Mouse (Mus musculus): ENCODE measurements at regions not wholly inside any gene's neighbourhood (a gene's known extent, or its start where the extent isn't known, plus 50 kb on each side); places are given as distances from the start of the nearest gene placed in this dataset.
A peak's percentile ranks its signal among the peaks of the same experiment; 100 is the strongest.

DNA sequence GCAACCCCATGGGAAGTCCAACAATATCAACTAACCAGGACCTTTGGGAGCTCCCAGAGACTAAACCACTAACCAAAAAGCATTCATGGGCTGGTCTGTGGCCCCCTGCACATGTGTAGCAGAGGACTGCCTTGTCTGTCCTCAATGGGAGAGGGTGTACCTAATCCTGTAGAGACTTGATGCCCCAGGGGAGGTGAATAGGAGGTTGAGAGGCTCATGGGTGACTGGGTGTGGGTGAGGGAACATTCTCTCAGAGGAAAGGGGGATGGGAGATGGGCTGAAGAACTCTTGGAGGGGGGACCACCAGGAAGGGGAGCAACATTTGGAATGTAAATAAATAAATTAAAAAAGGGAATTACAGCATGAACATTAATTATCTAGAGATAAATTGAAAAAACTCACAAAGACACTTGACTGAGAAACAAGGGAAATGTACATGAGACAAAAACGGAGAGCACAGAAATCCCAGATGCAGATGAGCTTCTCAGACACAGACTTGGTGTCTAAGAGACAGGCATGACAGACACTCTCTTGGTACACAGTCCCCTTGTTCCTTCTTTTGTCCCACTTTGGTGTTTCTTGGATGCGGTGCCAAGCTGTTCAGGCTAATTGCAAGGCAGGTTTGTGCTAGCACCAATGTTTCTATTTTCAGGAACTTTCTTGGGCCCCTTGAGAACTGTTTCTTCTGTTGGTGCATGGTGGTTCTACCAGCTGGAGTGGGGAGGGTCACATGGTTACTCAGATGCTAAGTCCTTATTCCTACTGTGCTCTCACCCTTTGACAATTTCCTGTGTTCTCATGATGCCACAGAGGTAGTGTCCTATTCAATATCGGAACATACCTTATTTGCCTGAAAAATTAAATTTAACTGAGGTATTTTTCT, 85.0 kb upstream of the Pfn2 start:
- Histone ChIP-seq H3K9ac (no peak overlapping the region), H3K36me3 (replicated peaks; ENCODE audit: control insufficient read depth, insufficient read depth) (no peaks in the 10 kb centered on the region), H3K27ac (no peak overlapping the region), H3K4me1 (replicated peaks; ENCODE audit: control insufficient read depth, insufficient read depth, low read length) (no peaks in the 10 kb centered on the region), H3K4me2 (replicated peaks) (no peak overlapping the region), H3K9me3 (ENCODE audit: control insufficient read depth, low read length) (no peaks in the 10 kb centered on the region), H3K4me3 (replicated peaks; ENCODE audit: low read length) (no peak overlapping the region), H3K27me3 (ENCODE audit: control insufficient read depth, insufficient read depth, low read length) (no peaks in the 10 kb centered on the region)
- 85% methylated on average over 3 of the region's 3 CpGs for WGBS
- DNase-seq (ENCODE audit: low spot score) (no peak), ATAC-seq (ENCODE audit: low FRiP score) (no peak)

DNA sequence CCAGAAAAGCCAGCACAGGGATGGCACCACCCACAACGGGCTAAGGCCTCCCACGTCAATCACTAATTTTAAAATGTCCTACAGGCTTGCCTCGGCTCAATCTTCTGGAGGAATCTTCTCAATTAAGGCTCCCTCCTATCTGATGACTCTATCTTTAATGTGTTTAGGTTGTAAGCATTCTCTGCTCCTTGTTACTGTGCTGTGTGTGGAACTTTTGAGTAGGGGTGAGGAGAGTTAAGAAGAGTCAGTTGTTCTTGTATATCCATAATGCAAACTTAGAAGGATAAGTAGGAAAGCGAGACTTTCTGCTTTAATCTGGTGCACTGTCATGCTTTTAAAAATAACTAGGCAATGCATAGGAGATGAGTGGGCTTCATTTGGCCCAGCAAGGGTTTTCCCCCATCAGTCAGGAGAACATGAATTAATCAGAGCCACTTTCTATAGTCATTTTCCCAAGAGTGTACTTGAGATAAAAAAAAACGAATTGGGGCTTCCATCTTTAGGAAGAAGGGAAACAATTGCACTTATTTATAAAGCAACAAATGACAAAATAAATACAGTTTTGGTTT, 87.2 kb upstream of the Pfn2 start:
- Histone ChIP-seq H3K4me1 (replicated peaks; ENCODE audit: control insufficient read depth, insufficient read depth, low read length) (no peaks in the 10 kb centered on the region), H3K27ac (no peak overlapping the region), H3K9ac (no peak overlapping the region), H3K4me3 (replicated peaks; ENCODE audit: low read length) (no peak overlapping the region), H3K36me3 (replicated peaks; ENCODE audit: control insufficient read depth, insufficient read depth) (no peaks in the 10 kb centered on the region), H3K4me2 (replicated peaks) (no peak overlapping the region), H3K27me3 (ENCODE audit: control insufficient read depth, insufficient read depth, low read length) (no peaks in the 10 kb centered on the region), H3K9me3 (ENCODE audit: control insufficient read depth, low read length) (no peaks in the 10 kb centered on the region)
- WGBS: 69% methylated on average over 5 of the region's 5 CpGs
- no peak for DNase-seq (ENCODE audit: low spot score)
- ATAC-seq (ENCODE audit: low FRiP score): no peak

DNA sequence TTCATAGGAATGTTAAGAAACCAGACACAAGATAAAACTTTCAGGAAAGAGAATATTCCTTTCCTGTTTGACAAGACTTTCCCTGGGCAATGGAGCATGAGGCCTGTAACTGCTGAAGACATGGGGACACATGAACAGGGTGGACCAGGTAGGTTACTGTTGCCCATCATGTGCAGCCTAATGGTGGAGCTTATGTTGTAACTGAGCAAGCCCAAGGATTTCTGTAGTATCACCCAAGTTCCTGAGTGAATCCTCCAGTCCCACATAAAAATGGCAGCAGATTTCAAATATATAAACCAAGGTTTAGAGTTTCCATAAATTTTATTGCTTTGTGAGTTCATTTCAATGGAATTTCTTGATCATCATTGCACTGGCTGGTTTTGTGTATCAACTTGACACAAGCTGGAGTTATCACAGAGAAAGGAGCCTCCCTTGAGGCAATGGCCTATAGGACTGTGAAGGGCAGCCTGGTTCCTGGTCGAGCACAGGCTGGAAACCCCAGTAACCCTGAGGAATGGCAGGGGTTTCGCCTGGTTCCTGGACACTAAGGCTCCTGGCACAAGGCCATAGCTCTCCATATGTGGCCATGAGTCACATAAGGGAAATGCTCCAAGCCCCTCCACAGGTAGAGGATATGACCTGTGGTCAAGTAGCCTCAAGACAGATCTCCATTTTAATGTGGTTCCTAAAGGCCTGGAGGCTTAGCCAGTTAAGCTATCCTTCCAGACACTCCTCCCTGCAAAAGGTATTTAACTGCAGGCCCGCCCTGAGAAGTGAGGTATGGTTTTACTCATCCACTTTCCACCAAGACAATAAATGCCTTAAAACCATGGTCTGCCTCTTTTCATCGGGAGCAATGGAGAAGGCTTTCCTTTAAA, 92.9 kb upstream of the Pfn2 start:
- Histone ChIP-seq H3K9me3 (ENCODE audit: control insufficient read depth, low read length) (no peaks in the 10 kb centered on the region), H3K36me3 (replicated peaks; ENCODE audit: control insufficient read depth, insufficient read depth) (no peaks in the 10 kb centered on the region), H3K4me2 (replicated peaks) (no peak overlapping the region), H3K4me3 (replicated peaks; ENCODE audit: low read length) (no peak overlapping the region), H3K9ac (no peak overlapping the region), H3K4me1 (replicated peaks; ENCODE audit: control insufficient read depth, insufficient read depth, low read length) (no peaks in the 10 kb centered on the region), H3K27ac (no peak overlapping the region), H3K27me3 (ENCODE audit: control insufficient read depth, insufficient read depth, low read length) (no peaks in the 10 kb centered on the region)
- no peak for ATAC-seq (ENCODE audit: low FRiP score)
- 90% methylated on average over 4 of the region's 4 CpGs for WGBS
- DNase-seq (ENCODE audit: low spot score): no peak

DNA sequence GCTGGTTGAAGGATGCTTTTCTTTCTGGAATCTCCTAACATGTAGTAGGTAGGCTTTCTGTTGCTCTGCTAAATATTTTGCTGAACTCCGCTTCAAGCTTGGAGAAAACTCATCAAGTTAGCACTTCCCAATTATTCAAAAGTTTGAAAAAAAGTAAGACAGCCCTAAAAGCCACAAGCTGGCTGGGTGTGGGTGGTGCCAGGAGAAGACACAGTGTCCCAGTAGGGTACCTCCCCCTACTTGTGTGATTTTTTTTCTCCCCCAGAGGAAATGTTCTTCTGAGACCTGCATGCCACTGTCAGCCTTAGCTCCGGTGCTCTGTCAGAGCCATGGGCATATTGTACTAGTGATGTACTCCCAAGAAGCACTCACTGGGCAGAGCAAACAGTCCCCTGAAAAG, 96.8 kb upstream of the Pfn2 start:
- no peaks in the 10 kb centered on the region for H3K9me3 ChIP-seq (ENCODE audit: control insufficient read depth, low read length)
- no peaks in the 10 kb centered on the region for H3K4me1 ChIP-seq (replicated peaks; ENCODE audit: control insufficient read depth, insufficient read depth, low read length)
- 80% methylated on average over 2 of the region's 2 CpGs for WGBS
- DNase-seq (ENCODE audit: low spot score) (no peak), ATAC-seq (ENCODE audit: low FRiP score) (no peak)
- no peaks in the 10 kb centered on the region for H3K36me3 ChIP-seq (replicated peaks; ENCODE audit: control insufficient read depth, insufficient read depth)
- H3K27me3 ChIP-seq (ENCODE audit: control insufficient read depth, insufficient read depth, low read length): no peaks in the 10 kb centered on the region
- H3K4me3 ChIP-seq (replicated peaks; ENCODE audit: low read length): no peak overlapping the region
- no peak overlapping the region for H3K27ac ChIP-seq
- H3K9ac ChIP-seq: no peak overlapping the region
- no peak overlapping the region for H3K4me2 ChIP-seq (replicated peaks)

DNA sequence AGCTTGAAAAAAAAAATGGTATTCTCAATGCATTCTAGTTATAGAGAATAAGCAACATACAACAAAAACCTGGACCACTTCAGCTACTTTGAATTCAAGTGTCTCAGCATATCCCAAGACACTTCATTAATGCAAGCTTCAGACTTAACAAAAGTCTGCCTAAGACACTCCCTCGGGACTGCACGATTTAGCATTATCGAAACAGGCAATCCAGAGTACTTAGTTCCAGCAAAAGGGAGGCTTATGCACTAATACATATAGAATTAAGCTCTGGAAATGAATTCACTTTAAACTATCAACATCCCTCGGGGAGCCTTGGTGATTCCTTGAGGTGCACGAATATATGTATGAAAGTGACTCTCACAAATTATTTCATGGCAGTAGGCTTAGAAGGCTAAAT, 97.9 kb upstream of the Pfn2 start:
- no peak overlapping the region for H3K4me3 ChIP-seq (replicated peaks; ENCODE audit: low read length)
- H3K4me1 ChIP-seq (replicated peaks; ENCODE audit: control insufficient read depth, insufficient read depth, low read length): no peaks in the 10 kb centered on the region
- H3K9ac ChIP-seq: no peak overlapping the region
- DNase-seq (ENCODE audit: low spot score) (no peak), ATAC-seq (ENCODE audit: low FRiP score) (no peak)
- no peaks in the 10 kb centered on the region for H3K36me3 ChIP-seq (replicated peaks; ENCODE audit: control insufficient read depth, insufficient read depth)
- H3K27ac ChIP-seq: no peak overlapping the region
- H3K9me3 ChIP-seq (ENCODE audit: control insufficient read depth, low read length): no peaks in the 10 kb centered on the region
- H3K4me2 ChIP-seq (replicated peaks): no peak overlapping the region
- H3K27me3 ChIP-seq (ENCODE audit: control insufficient read depth, insufficient read depth, low read length): no peaks in the 10 kb centered on the region
- 75% methylated on average over 5 of the region's 5 CpGs for WGBS

DNA sequence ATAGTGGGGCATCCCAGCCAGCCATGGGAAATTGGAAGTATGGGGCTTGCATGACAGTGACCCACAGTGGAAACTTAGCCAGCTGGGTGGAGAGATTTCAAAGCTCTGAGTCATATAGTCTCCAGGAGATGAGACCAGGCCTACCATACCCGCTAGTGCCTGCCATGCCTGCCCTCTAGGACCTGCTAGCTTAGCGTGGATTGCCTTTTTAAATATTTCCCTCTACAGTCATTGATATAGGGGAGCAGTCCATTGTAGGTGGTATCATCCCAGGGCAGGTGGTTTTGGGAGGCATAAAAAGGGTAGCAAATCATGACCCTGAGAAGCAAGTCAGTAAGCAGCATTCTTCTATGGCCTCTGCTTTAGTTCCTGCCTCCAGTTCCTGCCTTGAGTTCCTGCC, 99.5 kb upstream of the Pfn2 start:
- no peak overlapping the region for H3K4me2 ChIP-seq (replicated peaks)
- no peak overlapping the region for H3K27ac ChIP-seq
- H3K4me1 ChIP-seq (replicated peaks; ENCODE audit: control insufficient read depth, insufficient read depth, low read length): no peaks in the 10 kb centered on the region; the same call in 1 of the 2 replicates
- DNase-seq (ENCODE audit: low spot score) (no peak), ATAC-seq (ENCODE audit: low FRiP score) (no peak)
- no peak overlapping the region for H3K4me3 ChIP-seq (replicated peaks; ENCODE audit: low read length)
- 100% methylated on average over 2 of the region's 2 CpGs for WGBS
- H3K27me3 ChIP-seq (ENCODE audit: control insufficient read depth, insufficient read depth, low read length): no peaks in the 10 kb centered on the region
- H3K9ac ChIP-seq: no peak overlapping the region
- no peaks in the 10 kb centered on the region for H3K36me3 ChIP-seq (replicated peaks; ENCODE audit: control insufficient read depth, insufficient read depth)
- no peaks in the 10 kb centered on the region for H3K9me3 ChIP-seq (ENCODE audit: control insufficient read depth, low read length)

DNA sequence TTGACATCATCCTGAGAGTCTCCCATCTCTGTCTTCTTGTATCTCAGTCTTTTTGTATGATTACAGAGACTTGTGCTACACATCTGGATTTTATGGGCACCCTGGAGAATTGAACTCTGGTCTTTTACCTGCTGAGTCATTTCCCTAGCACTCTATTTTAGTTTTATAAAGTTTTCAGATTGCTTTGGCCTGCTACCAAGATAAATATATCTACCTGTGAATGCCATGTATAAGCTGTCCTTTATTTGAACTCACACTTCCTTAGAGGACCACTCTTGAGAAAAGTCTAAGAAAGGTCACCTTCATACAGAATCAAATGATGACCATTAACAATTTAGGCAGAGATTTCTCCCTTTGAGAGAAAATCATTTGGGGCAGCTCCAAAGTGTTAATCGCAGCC, 100.8 kb upstream of the Pfn2 start:
- Histone ChIP-seq H3K4me2 (replicated peaks) (no peak overlapping the region), H3K9me3 (ENCODE audit: control insufficient read depth, low read length) (no peaks in the 10 kb centered on the region), H3K9ac (no peak overlapping the region), H3K4me3 (replicated peaks; ENCODE audit: low read length) (no peak overlapping the region), H3K27ac (no peak overlapping the region), H3K36me3 (replicated peaks; ENCODE audit: control insufficient read depth, insufficient read depth) (no peaks in the 10 kb centered on the region), H3K27me3 (ENCODE audit: control insufficient read depth, insufficient read depth, low read length) (no peaks in the 10 kb centered on the region), H3K4me1 (replicated peaks; ENCODE audit: control insufficient read depth, insufficient read depth, low read length) (no peaks in the 10 kb centered on the region; the same call in 1 of the 2 replicates)
- no peak for DNase-seq (ENCODE audit: low spot score)
- WGBS: 97% methylated on average over 1 of the region's 1 CpGs
- ATAC-seq (ENCODE audit: low FRiP score): no peak

DNA sequence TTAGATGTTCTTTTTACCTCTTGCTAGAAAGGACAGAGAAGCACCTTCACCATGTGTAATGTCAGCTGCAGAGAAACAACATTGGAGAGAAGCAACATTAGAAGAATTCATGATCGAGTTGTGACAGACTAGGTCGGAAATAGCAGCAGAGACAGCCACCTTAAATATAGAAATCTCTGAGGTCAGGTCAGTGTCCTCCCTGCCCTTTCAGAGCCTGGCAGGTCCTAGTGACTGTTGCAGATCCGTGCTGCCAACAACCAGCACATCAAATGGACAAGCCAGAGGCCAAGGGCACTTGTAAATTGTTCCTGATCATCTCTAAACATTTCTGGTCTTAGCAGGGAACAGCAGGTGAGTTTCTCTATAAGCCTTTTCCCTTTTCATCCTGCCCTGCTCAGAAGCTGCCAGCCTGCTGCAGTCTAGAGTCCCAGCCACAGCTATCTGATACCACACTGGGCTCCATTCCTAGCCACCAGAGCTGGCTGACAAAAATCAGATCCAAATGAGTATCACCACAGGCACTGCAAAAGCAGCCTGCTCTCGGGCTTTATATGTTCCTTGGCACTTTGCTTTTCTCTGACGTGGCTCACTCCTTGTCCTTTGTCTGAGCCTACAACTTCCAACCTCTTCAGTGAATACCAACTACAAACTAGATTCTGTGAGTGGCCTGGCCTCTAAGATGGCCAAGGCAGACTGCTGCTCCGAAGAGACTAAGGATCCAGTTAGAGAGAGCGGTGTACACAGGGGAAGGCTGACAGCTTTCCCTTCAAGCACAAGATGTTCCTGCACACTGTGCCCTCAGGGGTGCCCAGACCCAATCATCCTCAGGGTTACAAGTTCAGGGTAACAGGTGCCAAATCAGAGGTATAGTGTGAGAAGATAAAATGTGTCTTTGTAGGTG, 102.8 kb upstream of the Pfn2 start:
- H3K9me3 ChIP-seq (ENCODE audit: control insufficient read depth, low read length): no peaks in the 10 kb centered on the region
- ATAC-seq (ENCODE audit: low FRiP score): peak; percentile 53; the same call in 1 of the 2 replicates

More for the DNA sequence above, 102.8 kb upstream of the Pfn2 start:
- no peaks in the 10 kb centered on the region for H3K36me3 ChIP-seq (replicated peaks; ENCODE audit: control insufficient read depth, insufficient read depth)
- no peak overlapping the region for H3K4me3 ChIP-seq (replicated peaks; ENCODE audit: low read length)
- DNase-seq (ENCODE audit: low spot score): peak; percentile 27
- H3K4me2 ChIP-seq (replicated peaks): no peak overlapping the region
- H3K4me1 ChIP-seq (replicated peaks; ENCODE audit: control insufficient read depth, insufficient read depth, low read length): no peaks in the 10 kb centered on the region; the same call in 1 of the 2 replicates
- H3K27ac ChIP-seq: no peak overlapping the region
- no peak overlapping the region for H3K9ac ChIP-seq
- 51% methylated on average over 7 of the region's 7 CpGs for WGBS
- no peaks in the 10 kb centered on the region for H3K27me3 ChIP-seq (ENCODE audit: control insufficient read depth, insufficient read depth, low read length)
